Mouse (Mus musculus) monocyte, adult 2 months (primary cell): ENCODE data around the gene Mcam.

Experiments used
- DNase-seq, 2 experiments: peaks; one replicate each; pipeline ENCODE4 v3.0.0; 2022; ENCODE audit warnings: low spot score in 2 of 2, low read depth in 1 of 2

Mcam gene

DNA sequence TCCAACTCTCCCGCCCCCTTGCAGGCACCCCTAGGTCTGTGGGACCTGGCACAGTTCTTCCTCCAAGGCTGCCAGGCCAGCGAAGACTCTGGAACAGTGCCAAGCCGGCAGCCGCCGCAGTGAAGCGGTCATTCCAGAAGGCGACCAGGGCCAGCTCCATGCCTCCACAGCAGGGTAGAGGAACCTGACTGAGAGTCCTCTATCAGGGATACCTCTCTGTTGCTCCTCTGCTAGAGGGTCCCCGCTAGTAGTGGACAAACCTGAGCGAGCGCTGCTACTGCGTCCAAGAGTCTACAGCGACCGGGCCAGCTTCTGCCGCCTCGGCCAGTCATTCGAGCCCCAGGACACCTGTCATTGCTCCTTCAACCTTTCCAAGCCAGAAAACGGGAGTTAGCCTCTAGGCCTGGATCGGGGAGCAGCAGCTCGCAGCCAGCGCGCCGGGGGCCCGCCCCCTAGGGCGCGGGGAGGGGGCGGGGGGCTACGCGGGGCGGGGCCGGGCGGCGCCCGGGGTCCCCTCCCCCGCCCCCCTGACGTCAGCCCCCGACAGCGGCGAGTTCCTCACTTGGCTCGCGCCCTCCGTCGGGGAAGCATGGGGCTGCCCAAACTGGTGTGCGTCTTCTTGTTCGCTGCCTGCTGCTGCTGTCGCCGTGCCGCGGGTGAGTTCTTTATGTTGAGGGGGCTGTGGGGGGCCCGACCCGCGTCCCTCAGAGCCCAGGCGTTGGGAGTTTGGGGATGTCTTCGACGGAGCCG, at the start of gene Mcam:
Gene Mcam (plus strand): TSS at position 369 of the 750 bp plus-strand sequence.
- no peak for DNase-seq

DNA sequence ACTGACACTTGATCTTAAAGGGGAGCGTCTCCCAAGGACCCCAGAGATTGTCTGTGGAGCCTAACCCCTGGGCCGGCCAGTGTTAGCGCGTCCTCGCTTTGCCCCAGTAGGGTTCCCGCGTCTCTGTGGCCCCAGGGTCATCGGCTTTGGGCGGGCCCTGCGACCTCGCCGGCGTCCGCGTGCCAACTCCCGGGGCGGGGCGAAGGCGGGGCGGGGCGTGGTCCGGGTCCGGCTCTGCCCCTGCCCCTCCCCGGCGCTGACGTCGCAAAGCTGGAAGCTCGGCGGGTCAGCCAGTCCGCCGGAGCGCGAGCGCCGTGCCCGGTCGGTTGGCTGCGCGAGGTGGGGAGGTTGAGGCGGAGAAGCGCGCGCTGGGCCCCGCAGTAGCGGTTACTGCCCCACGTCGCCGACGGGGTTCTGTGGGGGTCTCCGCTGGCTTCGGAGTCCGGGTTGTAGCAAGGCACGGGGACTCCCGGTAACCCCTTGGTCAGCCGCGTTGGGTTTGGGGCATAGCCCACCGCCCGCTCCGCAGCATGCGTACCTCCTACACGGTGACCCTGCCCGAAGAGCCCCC, 49.5 kb upstream of the Mcam start:
- peak; percentile 66 to 81 for DNase-seq

GRCm38 (mm10) chr9:44085276-44085675, 49.0 kb upstream of the Mcam start:
- DNase-seq = no peak

DNA sequence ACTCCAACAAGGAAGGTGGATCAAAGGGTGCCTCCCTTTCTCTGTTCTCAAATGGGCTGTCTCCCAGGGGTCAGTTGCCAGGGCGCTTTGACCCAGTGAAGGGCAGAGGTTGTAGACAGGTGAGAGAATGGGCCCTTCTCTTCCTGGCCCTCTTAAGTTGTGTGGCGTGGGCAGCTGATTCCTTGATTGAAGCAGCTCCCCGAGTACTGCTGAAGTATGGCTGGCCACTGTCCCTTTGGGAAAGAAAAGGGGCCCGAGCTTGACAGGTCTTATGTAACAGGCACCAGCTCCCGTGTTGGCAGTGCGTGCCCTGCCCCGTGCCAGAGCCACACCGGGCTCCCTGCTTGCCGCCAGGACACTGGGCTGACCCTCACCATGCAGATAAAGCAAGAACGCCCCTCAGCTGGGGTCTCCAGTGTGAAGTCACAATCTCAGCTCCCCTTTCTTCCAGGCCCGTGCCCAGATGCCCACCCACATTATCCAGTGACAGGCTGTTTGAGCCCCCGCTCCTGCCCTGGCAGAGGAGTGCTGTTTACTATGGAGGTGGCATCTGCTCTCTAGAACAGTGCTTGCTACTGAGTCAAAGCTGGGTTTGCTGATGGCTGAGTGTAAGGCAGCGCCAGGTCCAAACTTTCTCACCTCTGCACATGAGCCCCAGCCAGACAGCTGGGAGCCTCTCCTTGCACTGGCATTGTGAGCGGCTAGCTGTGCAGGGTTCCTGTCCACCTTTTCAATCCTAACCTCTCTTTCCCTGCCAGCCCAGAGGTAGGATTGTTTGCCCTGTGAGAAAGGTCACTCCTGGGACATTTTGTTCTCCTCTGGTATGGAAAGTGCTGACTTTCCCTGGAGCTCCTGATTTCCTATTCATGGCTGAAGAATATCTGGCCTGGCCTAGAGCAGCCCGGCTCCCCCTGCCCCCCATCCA, 48.3 kb upstream of the Mcam start:
- no peak for DNase-seq

DNA sequence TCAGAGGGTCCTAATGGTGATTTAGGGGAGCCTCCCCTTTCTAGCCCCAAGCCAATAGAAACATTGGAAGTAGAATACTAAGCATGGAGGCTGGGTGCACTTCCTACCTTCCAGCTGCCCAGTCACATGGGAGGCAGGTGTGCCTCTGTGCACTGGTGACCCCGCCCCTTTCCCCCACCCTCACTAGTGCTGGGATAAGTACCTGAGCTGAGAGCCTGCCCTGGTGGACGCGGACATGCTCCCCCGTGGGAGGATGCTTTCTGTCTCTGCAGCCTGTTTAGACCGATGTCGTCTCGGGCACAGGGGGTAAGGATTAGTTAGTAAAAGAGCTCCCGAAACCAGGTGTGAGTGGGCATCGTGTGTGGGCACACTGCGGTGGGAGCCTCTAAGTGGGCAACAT, 47.3 kb upstream of the Mcam start:
- no peak for DNase-seq

- no peak for DNase-seq
Observed at GRCm38 (mm10) chr9:44087761-44088455, 46.4 kb upstream of the Mcam start.

DNA sequence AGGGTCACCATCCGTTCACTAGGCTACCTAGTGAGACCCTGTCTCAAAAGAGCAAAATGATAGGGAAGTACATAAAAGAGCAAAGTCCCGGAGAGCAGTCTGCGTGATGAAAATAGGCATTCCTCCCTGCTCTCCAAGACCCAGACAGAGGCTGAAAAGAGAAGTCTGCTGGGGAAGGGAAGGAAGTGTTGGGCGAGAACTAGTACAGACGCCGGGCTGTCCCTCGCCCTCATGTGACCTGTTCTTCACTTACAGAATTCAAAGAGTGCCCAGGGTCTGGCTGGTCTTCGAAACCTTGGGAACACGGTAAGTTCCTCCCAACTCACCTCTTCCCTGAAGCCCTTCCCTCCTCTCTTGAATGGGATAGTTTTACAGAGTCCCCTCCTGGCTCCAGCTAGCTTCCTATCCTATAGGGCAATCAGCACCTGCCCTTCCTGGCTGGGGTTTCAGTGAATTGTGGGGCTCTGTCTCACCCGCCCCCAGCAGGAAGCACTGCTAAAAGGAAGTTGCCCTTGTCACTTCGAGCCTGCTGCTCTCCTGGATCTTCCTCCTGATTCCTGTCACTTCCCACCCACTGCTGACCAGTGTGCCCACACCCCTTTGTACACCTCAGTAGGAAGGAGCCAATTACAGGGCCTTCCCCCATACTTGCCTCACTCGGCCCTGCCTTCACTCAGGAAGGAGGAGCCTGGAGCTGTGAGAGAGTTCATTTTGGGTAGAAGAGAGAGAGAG, 45.2 kb upstream of the Mcam start:
- peak in 1 of 2 experiments; percentile 47 for DNase-seq

- peak in 1 of 2 experiments; percentile 29 for DNase-seq
Observed at GRCm38 (mm10) chr9:44093612-44094503, 40.4 kb upstream of the Mcam start.

DNA sequence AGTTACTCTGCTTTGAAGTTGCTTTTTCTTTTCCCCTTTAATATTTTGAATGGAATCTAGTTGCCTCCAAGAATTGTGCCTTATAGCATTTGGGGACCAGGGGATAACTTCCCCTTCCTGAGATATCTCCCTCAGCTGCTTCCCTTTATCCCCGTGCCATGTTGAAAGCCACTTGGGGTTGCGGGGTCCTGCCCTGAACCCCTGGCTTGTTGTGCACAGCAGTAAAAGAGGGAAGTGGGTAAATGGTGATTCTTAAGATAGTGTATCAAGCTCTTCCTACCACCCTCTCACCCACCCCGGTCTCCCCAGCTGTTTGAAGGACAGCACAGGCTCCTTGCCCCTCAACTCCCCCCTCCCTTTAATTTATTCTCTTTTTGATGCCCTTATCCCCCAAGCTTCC, 39.5 kb upstream of the Mcam start:
- DNase-seq = no peak

GRCm38 (mm10) chr9:44095781-44096180, 38.5 kb upstream of the Mcam start:
- no peak for DNase-seq

- DNase-seq = no peak
Observed at GRCm38 (mm10) chr9:44096536-44096935, 37.7 kb upstream of the Mcam start.

DNA sequence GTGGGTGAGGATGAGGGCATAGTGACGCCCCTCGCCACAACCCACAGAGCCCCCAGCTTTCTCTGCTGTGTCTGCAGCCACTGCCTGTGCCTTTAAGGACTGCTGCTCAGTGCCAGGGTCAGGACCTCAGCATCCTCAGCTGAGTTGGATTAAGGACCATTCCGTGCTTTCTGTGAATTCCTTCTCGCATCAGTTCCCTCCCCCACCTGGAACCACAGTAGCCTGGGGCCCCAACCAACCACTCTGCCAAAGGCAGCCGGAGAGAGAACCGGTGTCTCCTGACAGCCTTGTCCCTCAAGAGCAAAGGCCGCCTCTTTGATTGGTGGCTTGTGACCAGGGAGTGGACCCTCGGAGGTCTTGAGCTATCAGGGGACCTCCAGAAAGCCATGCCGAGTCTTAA, 32.8 kb upstream of the Mcam start, which contains the start of gene Mfrp:
Gene Mfrp (plus strand): TSS at position 240 of the 400 bp plus-strand sequence.
- no peak for DNase-seq

GRCm38 (mm10) chr9:44104881-44105280, 29.4 kb upstream of the Mcam start:
- DNase-seq = no peak

DNA sequence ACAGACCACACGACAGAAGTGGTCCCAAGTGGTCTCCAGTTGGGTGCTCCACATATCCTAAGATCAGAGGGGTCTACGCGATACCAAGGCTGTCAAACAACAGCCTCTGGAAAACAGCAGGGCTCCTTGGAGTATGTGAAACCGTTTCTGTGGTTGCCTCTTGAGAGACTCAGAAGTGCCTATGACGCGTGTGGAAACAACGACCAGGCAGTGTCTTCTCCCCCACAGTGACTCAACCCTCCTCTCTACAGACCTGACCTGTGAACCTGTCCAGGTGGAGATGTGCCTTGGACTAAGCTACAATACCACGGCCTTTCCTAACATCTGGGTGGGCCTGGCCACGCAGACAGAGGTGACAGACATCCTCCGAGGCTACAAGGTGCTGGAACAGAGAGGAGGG, 28.5 kb upstream of the Mcam start:
- DNase-seq = no peak

DNA sequence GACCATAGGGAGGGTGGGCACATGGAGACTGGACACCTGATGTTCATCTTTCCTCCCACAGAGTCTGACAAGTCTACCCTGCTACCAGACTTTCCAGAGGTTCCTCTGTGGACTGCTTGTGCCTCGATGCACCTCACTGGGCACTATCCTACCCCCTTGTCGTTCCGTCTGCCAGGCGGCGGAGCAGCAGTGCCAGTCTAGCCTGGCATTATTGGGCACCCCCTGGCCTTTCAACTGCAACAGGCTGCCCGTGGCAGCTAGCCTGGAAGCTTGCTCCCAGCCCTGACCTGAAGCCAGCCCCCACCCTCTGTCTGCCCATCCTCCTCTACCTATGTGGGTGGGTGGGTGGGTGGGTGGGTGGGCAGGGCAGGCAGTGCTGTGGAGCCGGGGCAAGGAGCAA, 28.1 kb upstream of the Mcam start:
- DNase-seq = no peak

DNA sequence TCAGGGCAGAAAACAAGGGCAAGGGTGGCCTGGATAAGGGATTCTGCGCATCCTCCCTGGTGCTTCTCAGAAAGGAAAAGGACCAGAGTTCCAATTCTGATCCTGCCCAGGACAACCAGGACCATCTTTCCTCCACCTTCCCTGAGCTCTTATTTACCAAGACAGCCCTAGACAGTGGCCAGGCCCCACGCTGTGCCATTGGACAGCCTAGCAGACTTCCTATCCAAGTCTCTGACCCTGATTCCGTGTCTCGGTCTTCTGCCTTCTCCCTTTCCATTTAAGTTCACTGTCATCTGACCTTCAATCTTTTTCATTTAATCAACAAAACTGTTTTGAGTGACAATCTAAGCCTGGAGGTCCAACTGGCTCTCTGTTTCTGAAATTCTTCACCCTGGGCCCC, 27.7 kb upstream of the Mcam start:
- no peak for DNase-seq

- no peak for DNase-seq
Observed at GRCm38 (mm10) chr9:44107110-44107509, 27.2 kb upstream of the Mcam start, which contains the start of gene C1qtnf5. TSS of gene C1qtnf5 (plus strand) at chr9:44107245.

- no peak for DNase-seq
Observed at GRCm38 (mm10) chr9:44107557-44108179, 26.6 kb upstream of the Mcam start.
